Mouse (Mus musculus) hindbrain, embryonic 14.5 days (tissue): Measurements from ENCODE around the gene Fads6. TPM values are rescaled to one million over a fixed set of nuclear protein-coding genes. Genes with fewer than 3 reads are reported as not detected.

Experiments
- ATAC-seq: fragments of 200-750 bp; cut with Nextera tagmentation; 2 replicates; pipeline ENCODE4 v1.8.0; 2017; ENCODE audit warnings: moderate number of reproducible peaks, mild to moderate bottlenecking, moderate TSS enrichment, moderate library complexity; ENCODE audit not compliant: low FRiP score
- DNase-seq: peaks from one replicate; pipeline ENCODE4 v3.0.0-alpha.2; 2015; ENCODE audit warnings: low spot score
- H3K27ac ChIP-seq: fragments of 300-500 bp; sonication (generic); 2 replicates; pipeline ENCODE4 v1.5.1; 2014; ENCODE audit warnings: mild to moderate bottlenecking, moderate library complexity
- H3K27me3 ChIP-seq: fragments of 300-500 bp; sonication (generic); 2 replicates; pipeline ENCODE4 v1.6.1; 2014; ENCODE audit warnings: mild to moderate bottlenecking, low read length, mixed read lengths; ENCODE audit not compliant: control insufficient read depth, insufficient read depth
- H3K36me3 ChIP-seq: fragments of 300-500 bp; sonication (generic); replicated peaks from 2 replicates; pipeline ENCODE4 v1.6.1; 2014; ENCODE audit not compliant: control insufficient read depth, insufficient read depth
- H3K4me1 ChIP-seq: fragments of 300-500 bp; sonication (generic); replicated peaks from 2 replicates; pipeline ENCODE4 v1.6.1; 2014; ENCODE audit warnings: antibody characterized with exemption, low read length, mixed read lengths; ENCODE audit not compliant: control insufficient read depth, insufficient read depth
- H3K4me2 ChIP-seq: fragments of 300-500 bp; sonication (generic); replicated peaks from 2 replicates; pipeline ENCODE4 v1.6.1; 2014; ENCODE audit warnings: mild to moderate bottlenecking, moderate library complexity
- H3K4me3 ChIP-seq: fragments of 300-500 bp; sonication (generic); replicated peaks from 2 replicates; pipeline ENCODE4 v1.5.1; 2014; ENCODE audit warnings: mild to moderate bottlenecking, low read length
- H3K9ac ChIP-seq: fragments of 300-500 bp; sonication (generic); 2 replicates; pipeline ENCODE4 v1.6.1; 2014
- H3K9me3 ChIP-seq: fragments of 300-500 bp; sonication (generic); 2 replicates; pipeline ENCODE4 v1.6.1; 2016; ENCODE audit warnings: low read length; ENCODE audit not compliant: control insufficient read depth
- WGBS: fragments of 180-500 bp; shearing (Covaris S2); extraction: QIAGEN DNeasy Blood & Tissue Kit; methylation state at CpG from one replicate; pipeline ENCODE4 v1.1.7; 2014; 5-methylcytosine and 5-hydroxymethylcytosine counted together
- polyA plus RNA-seq: library from polyadenylated mRNA; unstranded; fragments of >200 nt; fragmentation: Nextera tagmentation; extraction: Ambion mirVana; gene quantifications from 2 replicates; pipeline ENCODE4 v1.2.1, GENCODE M21; 2014

Fads6 gene
- polyA plus RNA-seq, 1 experiment from 2014 or later, result 1.4 TPM

DNA sequence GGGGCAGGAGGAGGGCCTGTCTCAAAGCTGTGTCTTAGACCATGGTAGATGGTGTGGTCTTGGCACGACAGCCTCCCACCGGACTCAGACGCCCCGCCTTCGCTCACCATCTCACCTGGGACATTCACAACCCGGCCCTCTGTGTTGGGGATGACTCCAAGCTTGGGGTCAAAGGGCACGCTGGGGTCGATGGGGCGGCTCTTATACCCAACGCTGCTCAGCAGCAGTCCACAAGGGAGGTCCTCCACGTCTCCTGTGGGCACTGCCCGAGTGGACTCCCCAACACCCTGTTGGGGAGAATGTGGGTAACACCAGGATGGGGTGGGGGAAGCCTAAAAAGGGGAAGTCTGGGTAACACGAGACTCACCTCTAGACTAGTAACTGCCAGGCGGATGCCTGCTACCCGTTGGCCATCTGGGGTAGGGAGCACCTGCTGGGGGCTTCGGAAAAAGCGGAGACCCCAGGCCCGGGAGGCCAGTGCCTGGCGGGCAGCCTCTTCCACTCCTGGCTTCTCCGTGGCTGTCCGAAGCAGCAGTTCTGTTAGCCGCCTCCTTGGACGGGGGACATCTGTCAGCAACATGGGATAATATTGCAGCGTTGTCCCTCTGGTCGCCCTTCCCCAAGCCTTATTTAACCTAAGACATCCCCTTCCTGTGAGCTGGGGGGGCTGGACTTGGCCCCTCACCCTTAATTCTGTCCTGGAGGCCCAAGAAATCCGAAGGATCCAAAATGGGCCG is 28.0 kb downstream of the Fads6 start:
- H3K4me3 ChIP-seq, result no peak overlapping the region
- H3K4me1 ChIP-seq, result peaks cover 9% of the 10 kb centered on the region
- DNase-seq, result no peak
- H3K9me3 ChIP-seq, result no peaks in the 10 kb centered on the region
- peaks cover 52% of the 10 kb centered on the region for H3K27me3 ChIP-seq
- peaks cover 27% of the 10 kb centered on the region for H3K36me3 ChIP-seq
- no peak overlapping the region for H3K4me2 ChIP-seq
- WGBS, result 94% methylated on average over 27 of the region's 27 CpGs
- no peak for ATAC-seq
- no peak overlapping the region for H3K27ac ChIP-seq
- H3K9ac ChIP-seq, result no peak overlapping the region

DNA sequence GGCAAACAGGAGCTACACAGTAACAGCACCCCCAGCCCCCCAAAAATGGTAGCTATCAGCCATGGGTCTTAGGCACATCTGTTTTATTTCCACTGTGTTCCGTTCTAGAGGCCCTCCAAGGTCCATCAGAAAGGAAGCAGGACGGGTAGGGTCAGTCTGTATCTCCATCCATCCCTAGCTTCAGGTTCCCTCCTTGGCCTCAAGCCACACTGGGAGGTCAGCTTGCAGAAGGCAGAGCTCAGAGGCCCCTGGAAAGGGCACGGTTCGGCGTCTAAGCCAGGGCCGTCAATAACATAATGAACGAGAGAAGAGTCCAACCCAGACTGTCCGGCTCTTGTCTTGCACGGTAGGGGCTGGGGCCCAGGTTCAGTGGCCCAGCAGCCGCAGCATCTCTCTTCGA is 29.5 kb downstream of the Fads6 start:
- no peak for ATAC-seq
- H3K27ac ChIP-seq, result no peak overlapping the region
- peaks cover 68% of the 10 kb centered on the region for H3K27me3 ChIP-seq
- WGBS, result 67% methylated on average over 11 of the region's 11 CpGs
- H3K9ac ChIP-seq, result no peak overlapping the region
- H3K9me3 ChIP-seq, result no peaks in the 10 kb centered on the region
- H3K4me1 ChIP-seq, result peaks cover 9% of the 10 kb centered on the region
- peaks cover 27% of the 10 kb centered on the region for H3K36me3 ChIP-seq
- H3K4me2 ChIP-seq, result no peak overlapping the region
- no peak overlapping the region for H3K4me3 ChIP-seq
- no peak for DNase-seq

GRCm38 (mm10) chr11:115267061-115267883 is 30.2 kb downstream of the Fads6 start, which contains the start of gene Grin2c:
Gene Grin2c (minus strand): TSS chr11:115267243.
- Histone ChIP-seq H3K4me3 (peak within 1 kb of the TSS; percentile 29), H3K27me3 (peaks cover 74% of the 10 kb centered on the region), H3K27ac (no peak within 1 kb of the TSS), H3K9ac (no peak within 1 kb of the TSS; the same call in 1 of the 2 replicates), H3K9me3 (no peaks in the 10 kb centered on the region), H3K4me1 (peaks cover 9% of the 10 kb centered on the region), H3K36me3 (peaks cover 23% of the 10 kb centered on the region), H3K4me2 (peak within 1 kb of the TSS; percentile 57)
- DNase-seq, result no peak
- 0 out of 2 replicates have a peak, but pooled peaks have one; percentile 28 for ATAC-seq
- WGBS, result 10% methylated on average over 29 of the region's 50 CpGs

DNA sequence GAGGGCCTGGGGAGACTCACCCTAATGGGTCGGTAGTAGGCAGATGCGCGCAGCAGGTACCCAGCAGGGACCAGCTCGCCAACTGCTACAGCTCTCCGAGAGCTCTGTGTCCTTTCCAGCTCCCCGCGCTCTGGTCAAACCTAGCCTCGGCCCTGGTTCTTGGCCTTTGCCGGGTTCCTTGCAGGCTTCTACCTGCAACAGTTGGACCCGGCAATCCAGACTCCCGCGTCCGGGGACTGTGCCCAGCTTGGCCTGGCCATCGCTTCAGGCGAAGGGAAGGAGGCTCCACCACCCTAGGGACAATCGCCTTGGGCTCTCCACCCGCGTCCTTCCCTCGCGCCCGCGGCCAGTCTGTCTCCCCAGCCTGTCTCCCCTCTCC is 31.1 kb downstream of the Fads6 start:
- Histone ChIP-seq H3K9ac (no peak overlapping the region), H3K9me3 (no peaks in the 10 kb centered on the region), H3K36me3 (peaks cover 20% of the 10 kb centered on the region), H3K4me1 (peaks cover 9% of the 10 kb centered on the region), H3K4me3 (peak overlapping the region; percentile 29), H3K4me2 (peak overlapping the region; percentile 57), H3K27ac (no peak overlapping the region), H3K27me3 (peaks cover 83% of the 10 kb centered on the region)
- ATAC-seq (no peak), DNase-seq (no peak)
- 3% methylated on average over 22 of the region's 22 CpGs for WGBS

GRCm38 (mm10) chr11:115265771-115266399 is 31.6 kb downstream of the Fads6 start:
- no peak overlapping the region for H3K9ac ChIP-seq

GRCm38 (mm10) chr11:115264862-115265668 is 32.4 kb downstream of the Fads6 start:
- Histone ChIP-seq H3K9ac (peak overlapping the region; percentile 39; the same call in 1 of the 2 replicates), H3K4me2 (peak overlapping the region; percentile 41), H3K36me3 (peaks cover 20% of the 10 kb centered on the region), H3K4me3 (peak overlapping the region; percentile 20), H3K4me1 (peaks cover 9% of the 10 kb centered on the region), H3K27ac (no peak overlapping the region), H3K27me3 (peaks cover 96% of the 10 kb centered on the region), H3K9me3 (no peaks in the 10 kb centered on the region)
- WGBS, result 5% methylated on average over 37 of the region's 39 CpGs
- ATAC-seq (no peak), DNase-seq (no peak)

More at GRCm38 (mm10) chr11:115265771-115266399, 31.6 kb downstream of the Fads6 start:
- H3K4me1 ChIP-seq, result peaks cover 9% of the 10 kb centered on the region
- ATAC-seq (no peak), DNase-seq (no peak)
- peaks cover 20% of the 10 kb centered on the region for H3K36me3 ChIP-seq
- WGBS, result 3% methylated on average over 20 of the region's 20 CpGs
- H3K27me3 ChIP-seq, result peaks cover 88% of the 10 kb centered on the region
- no peak overlapping the region for H3K27ac ChIP-seq
- H3K9me3 ChIP-seq, result no peaks in the 10 kb centered on the region
- no peak overlapping the region; the same call in 1 of the 2 replicates for H3K4me2 ChIP-seq
- H3K4me3 ChIP-seq, result no peak overlapping the region

GRCm38 (mm10) chr11:115264136-115264861 is 33.2 kb downstream of the Fads6 start:
- Histone ChIP-seq H3K9ac (no peak overlapping the region), H3K27me3 (peaks cover 97% of the 10 kb centered on the region), H3K9me3 (no peaks in the 10 kb centered on the region), H3K27ac (no peak overlapping the region), H3K4me3 (no peak overlapping the region), H3K4me2 (no peak overlapping the region), H3K36me3 (peaks cover 15% of the 10 kb centered on the region), H3K4me1 (peaks cover 9% of the 10 kb centered on the region)
- ATAC-seq (no peak), DNase-seq (no peak)
- WGBS, result 67% methylated on average over 7 of the region's 7 CpGs

GRCm38 (mm10) chr11:115262954-115263353 is 34.5 kb downstream of the Fads6 start:
- peaks cover 97% of the 10 kb centered on the region for H3K27me3 ChIP-seq
- DNase-seq (no peak), ATAC-seq (no peak)

More at GRCm38 (mm10) chr11:115262954-115263353, 34.5 kb downstream of the Fads6 start:
- Histone ChIP-seq H3K36me3 (peaks cover 2% of the 10 kb centered on the region; the same call in 1 of the 2 replicates), H3K4me3 (no peak overlapping the region), H3K4me1 (peaks cover 13% of the 10 kb centered on the region), H3K27ac (no peak overlapping the region), H3K9ac (no peak overlapping the region), H3K9me3 (no peaks in the 10 kb centered on the region), H3K4me2 (no peak overlapping the region)
- 74% methylated on average over 11 of the region's 11 CpGs for WGBS
